Mouse (Mus musculus): ENCODE data around the gene Cggbp1.

DNA sequence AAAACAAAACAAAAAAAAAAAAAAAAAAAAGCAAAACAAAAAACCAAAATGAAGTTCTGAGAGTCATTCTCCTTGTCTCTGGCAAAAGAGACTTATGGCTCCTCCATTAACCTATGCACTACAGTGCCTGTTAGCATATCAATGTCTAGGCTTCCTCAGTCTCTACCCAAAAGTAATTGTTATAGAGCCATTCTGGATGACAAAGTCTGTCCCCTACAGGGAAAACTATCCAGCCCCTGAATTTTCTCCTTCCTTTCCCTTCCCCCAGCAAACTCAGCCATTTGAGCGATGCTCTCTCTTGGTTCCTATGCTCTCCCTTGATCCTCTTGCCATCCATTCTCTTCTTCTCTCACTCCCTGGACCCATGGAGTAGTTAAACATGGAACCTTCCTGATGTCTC is 24.0 kb downstream of the Cggbp1 start:
- TF ChIP-seq CTCF (IDR thresholded peaks at IDR 0.05; ENCODE audit: low read depth, low read length) (no peak), POLR2A (IDR thresholded peaks at IDR 0.05; ENCODE audit: borderline replicate concordance, low read depth, low read length) (no peak)
